Mouse (Mus musculus) CH12.LX (cell line): ENCODE measurements at regions not wholly inside any gene's neighbourhood (a gene's known extent, or its start where the extent isn't known, plus 50 kb on each side); places are given as distances from the start of the nearest gene placed in this dataset.

Experiments
- DNase-seq: peaks from one replicate; pipeline ENCODE4 v3.0.0-alpha.2; 2013; ENCODE audit errors: extremely low read depth
- H3K27ac ChIP-seq: 2 replicates; pipeline ENCODE4 v1.5.1; 2012; ENCODE audit warnings: low read depth, mild to moderate bottlenecking, control low read depth, moderate library complexity; ENCODE audit not compliant: insufficient read depth
- H3K27me3 ChIP-seq: replicated peaks from 2 replicates; pipeline ENCODE3; 2012; ENCODE audit warnings: inconsistent platforms
- H3K36me3 ChIP-seq, 2 experiments: replicated peaks in 1 of 2; 2 replicates each; pipeline versions ENCODE3 to v1.6.1; 2012; ENCODE audit warnings: inconsistent platforms in 1 of 2, low read length in 1 of 2, mild to moderate bottlenecking in 1 of 2, mixed read lengths in 1 of 2, moderate library complexity in 1 of 2; ENCODE audit not compliant: control insufficient read depth in 1 of 2, insufficient read depth in 1 of 2
- H3K4me1 ChIP-seq, 2 experiments: 2 replicates each; pipeline ENCODE4 v1.6.1; 2012; ENCODE audit warnings: inconsistent platforms in 1 of 2, moderate library complexity in 1 of 2; ENCODE audit not compliant: insufficient read depth in 2 of 2, control insufficient read depth in 1 of 2
- H3K4me2 ChIP-seq: 2 replicates; pipeline ENCODE4 v1.6.1; 2012; ENCODE audit warnings: low read depth, mild to moderate bottlenecking, control low read depth; ENCODE audit not compliant: poor library complexity, insufficient read depth, severe bottlenecking
- H3K4me3 ChIP-seq, 3 experiments: fragments of 150-350 bp in 1 of 3; sonication (generic) in 1 of 3; replicated peaks in 1 of 3; 2 replicates each; pipeline versions ENCODE3 to v1.5.1; 2011 to 2012; ENCODE audit warnings: low read depth in 2 of 3, low read length in 2 of 3, mild to moderate bottlenecking in 2 of 3, moderate library complexity in 2 of 3, control low read depth in 1 of 3, improper control_type of control experiment in 1 of 3, inconsistent platforms in 1 of 3, mixed read lengths in 1 of 3; ENCODE audit not compliant: poor library complexity in 1 of 3
- H3K79me2 ChIP-seq: replicated peaks from 2 replicates; pipeline ENCODE4 v1.6.1; 2012; ENCODE audit warnings: mild to moderate bottlenecking, moderate library complexity; ENCODE audit not compliant: control insufficient read depth, poor library complexity, insufficient read depth, severe bottlenecking; ENCODE audit errors: extremely low read depth
- H3K9ac ChIP-seq: 2 replicates; pipeline ENCODE4 v1.6.1; 2012; ENCODE audit warnings: low read depth, mild to moderate bottlenecking, control low read depth, moderate library complexity; ENCODE audit not compliant: insufficient read depth
- H3K9me3 ChIP-seq: replicated peaks from 2 replicates; pipeline ENCODE3; 2012; ENCODE audit warnings: low read length, inconsistent platforms, mixed read lengths
- BHLHE40 ChIP-seq: IDR thresholded peaks from 2 replicates; pipeline ENCODE4 v1.6.1; 2011; ENCODE audit warnings: mild to moderate bottlenecking, low read depth, low read length, improper control_type of control experiment
- CTCF ChIP-seq, 2 experiments: IDR thresholded peaks in 1 of 2; conservative IDR thresholded peaks in 1 of 2; 2 replicates each; pipeline ENCODE4 v1.5.1; 2011 to 2012; ENCODE audit warnings: low read depth in 2 of 2, low read length in 2 of 2, improper control_type of control experiment in 1 of 2, inconsistent platforms in 1 of 2, mild to moderate bottlenecking in 1 of 2, moderate library complexity in 1 of 2
- GABPA ChIP-seq: IDR thresholded peaks from 2 replicates; pipeline ENCODE4 v1.6.1; 2012; ENCODE audit warnings: low read depth, low read length, improper control_type of control experiment, inconsistent platforms; ENCODE audit not compliant: insufficient replicate concordance
- HCFC1 ChIP-seq: IDR thresholded peaks from 2 replicates; pipeline ENCODE4 v1.6.1; 2012; ENCODE audit warnings: low read depth, mild to moderate bottlenecking, inconsistent platforms, low read length, improper control_type of control experiment
- JUN ChIP-seq: IDR thresholded peaks from 2 replicates; pipeline ENCODE4 v1.6.1; 2011; ENCODE audit warnings: low read depth, mild to moderate bottlenecking, low read length, improper control_type of control experiment, moderate library complexity; ENCODE audit not compliant: insufficient read depth
- MXI1 ChIP-seq: IDR thresholded peaks from 2 replicates; pipeline ENCODE4 v1.6.1; 2011; ENCODE audit warnings: mild to moderate bottlenecking, low read depth, low read length, improper control_type of control experiment
- NRF1 ChIP-seq: IDR thresholded peaks from 2 replicates; pipeline ENCODE4 v1.6.1; 2014; ENCODE audit warnings: low read depth, mild to moderate bottlenecking, inconsistent platforms, low read length, improper control_type of control experiment, moderate library complexity
- PAX5 ChIP-seq: IDR thresholded peaks from 2 replicates; pipeline ENCODE4 v1.6.1; 2012; ENCODE audit warnings: low read length, inconsistent platforms, mixed read lengths
- POLR2A ChIP-seq: IDR thresholded peaks from 2 replicates; pipeline ENCODE4 v1.6.1; 2011; ENCODE audit warnings: low read depth, mild to moderate bottlenecking, improper control_type of control experiment, low read length
- RAD21 ChIP-seq: IDR thresholded peaks from 2 replicates; pipeline ENCODE4 v1.6.1; 2011; ENCODE audit warnings: low read depth, mild to moderate bottlenecking, low read length, improper control_type of control experiment, moderate library complexity
- SIN3A ChIP-seq: IDR thresholded peaks from 2 replicates; pipeline ENCODE4 v1.6.1; 2012; ENCODE audit warnings: low read length, improper control_type of control experiment, inconsistent platforms
- SMC3 ChIP-seq: IDR thresholded peaks from 2 replicates; pipeline ENCODE4 v1.6.1; 2011; ENCODE audit warnings: low read depth, low read length, improper control_type of control experiment
- UBTF ChIP-seq: IDR thresholded peaks from 2 replicates; pipeline ENCODE4 v1.6.1; 2012; ENCODE audit warnings: low read depth, mild to moderate bottlenecking, inconsistent platforms, low read length, improper control_type of control experiment, moderate library complexity
- USF1 ChIP-seq: IDR thresholded peaks from 2 replicates; pipeline ENCODE4 v1.6.1; 2014; ENCODE audit warnings: low read depth, mild to moderate bottlenecking, inconsistent platforms, low read length, improper control_type of control experiment
- dilution Hi-C: fragments of 300-500 bp; cut with MboI; formaldehyde crosslinking; loops from 2 replicates; pipeline ENCODE4 v1.14.3; 2020; ENCODE audit warnings: low sequenced_read_pairs; ENCODE audit not compliant: extremely low pct_unique_long_range_greater_than_20kb, extremely low pct_ligation_motif_present
- in situ Hi-C: fragments of 300-500 bp; cut with MboI; formaldehyde crosslinking; loops from 3 replicates; pipeline ENCODE4 v1.14.3; 2019; ENCODE audit warnings: low sequenced_read_pairs, low pct_ligation_motif_present, low pct_unique_long_range_greater_than_20kb, mixed read lengths

GRCm38 (mm10) chr5:146644499-146644898, 59.5 kb upstream of the Gpr12 start:
- H3K9me3 ChIP-seq: no peaks in the 10 kb centered on the region
- peak; percentile 50 for DNase-seq
- H3K36me3 ChIP-seq: no peaks in the 10 kb centered on the region
- no peak overlapping the region for H3K9ac ChIP-seq
- no peak overlapping the region for H3K4me3 ChIP-seq
- H3K27ac ChIP-seq: no peak overlapping the region
- TF ChIP-seq HCFC1 (no peak), BHLHE40 (no peak), MXI1 (no peak), PAX5 (no peak)
- H3K4me1 ChIP-seq: peaks cover 11 to 14% of the 10 kb centered on the region in 2 experiments
- H3K4me2 ChIP-seq: no peak overlapping the region
- in situ Hi-C loops: no loop called here
- H3K27me3 ChIP-seq: peaks cover 6% of the 10 kb centered on the region
- dilution Hi-C loops: no loop called here
- no peaks in the 10 kb centered on the region for H3K79me2 ChIP-seq

GRCm38 (mm10) chr5:146641931-146642330, 56.9 kb upstream of the Gpr12 start:
- Histone ChIP-seq H3K36me3 (no peaks in the 10 kb centered on the region), H3K9ac (no peak overlapping the region), H3K79me2 (no peaks in the 10 kb centered on the region)
- no peak for TF ChIP-seq SIN3A
- TF ChIP-seq, all 38 proteins: peak for 0
- H3K27me3 ChIP-seq: peaks cover 6% of the 10 kb centered on the region
- H3K9me3 ChIP-seq: peaks cover 8% of the 10 kb centered on the region
- dilution Hi-C loops (no loop called here), in situ Hi-C loops (no loop called here)
- no peak overlapping the region for H3K27ac ChIP-seq
- H3K4me3 ChIP-seq: no peak overlapping the region
- no peak for DNase-seq
- peaks cover 3 to 4% of the 10 kb centered on the region in 2 experiments; a peak in 1 of 4 replicates for H3K4me1 ChIP-seq
- no peak overlapping the region for H3K4me2 ChIP-seq

- no peaks in the 10 kb centered on the region for H3K4me1 ChIP-seq
- H3K9me3 ChIP-seq: peaks cover 10% of the 10 kb centered on the region
- no peaks in the 10 kb centered on the region for H3K36me3 ChIP-seq
- no peak overlapping the region for H3K9ac ChIP-seq
- peaks cover 5% of the 10 kb centered on the region for H3K27me3 ChIP-seq
- no peak overlapping the region for H3K4me2 ChIP-seq
- H3K79me2 ChIP-seq: no peaks in the 10 kb centered on the region
- dilution Hi-C loops: no loop called here
- in situ Hi-C loops: no loop called here
- no peak for DNase-seq
- H3K27ac ChIP-seq: no peak overlapping the region
- TF ChIP-seq JUN (no peak), USF1 (no peak), SMC3 (no peak), UBTF (no peak), NRF1 (no peak), RAD21 (no peak), GABPA (no peak), CTCF (conservative IDR thresholded peaks at IDR 0.05 in 1 of 2, IDR thresholded peaks at IDR 0.05 in 1 of 2; ENCODE audit: low read depth in 2 of 2, low read length in 2 of 2) (no peak), POLR2A (no peak)
- no peak overlapping the region for H3K4me3 ChIP-seq
Measured at GRCm38 (mm10) chr5:146636859-146637258, 51.8 kb upstream of the Gpr12 start.
